Mouse (Mus musculus): ENCODE results near the gene Efemp1. TPM values are rescaled to one million over a fixed set of nuclear protein-coding genes. Genes with fewer than 3 reads are reported as not detected.

Gene Efemp1
- polyA plus RNA-seq (2014; fragmentation: Illumina TruSeq; extraction: RNeasy Lipid Tissue Mini Kit (QIAGEN cat#74804); ENCODE audit: low read depth, low replicate concordance), result 17.6 TPM

DNA sequence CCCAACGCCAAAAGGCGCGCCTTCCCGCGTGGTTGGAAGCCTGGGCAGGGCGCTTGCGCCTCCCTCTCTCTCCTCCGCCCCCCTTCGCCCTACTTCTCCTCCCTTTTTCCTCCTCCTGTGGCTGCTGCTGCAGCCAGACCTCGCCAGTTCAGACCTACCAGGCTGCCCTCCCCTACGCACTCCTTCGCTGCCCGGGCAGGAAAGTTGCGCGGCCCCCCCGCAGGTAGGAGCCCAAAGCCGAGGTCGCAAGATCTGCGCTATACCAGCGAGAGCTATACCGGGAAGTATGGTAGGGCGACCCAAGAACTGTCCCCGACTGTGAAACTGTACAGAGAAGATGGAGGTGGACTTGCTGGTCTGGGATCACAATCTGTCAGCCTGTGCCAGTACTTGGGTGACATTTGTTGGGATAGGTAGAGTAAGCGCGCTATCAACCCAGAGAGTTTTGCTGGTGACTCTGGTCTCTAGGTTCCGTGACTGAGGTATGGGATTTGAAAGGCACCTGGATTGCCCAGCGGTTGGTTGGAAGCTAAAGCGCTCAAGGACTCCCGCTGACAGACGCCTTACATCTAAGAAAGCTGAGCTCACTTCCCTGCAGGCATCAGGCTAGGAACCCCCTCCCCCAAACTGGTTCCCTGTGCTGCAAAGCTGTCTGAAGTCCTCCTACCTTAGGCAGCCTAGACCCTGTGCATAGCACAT lies at the start of gene Efemp1:
Gene Efemp1, plus strand, starts transcription at position 103 of the 699 bp plus-strand sequence.

All from testis, adult 10 weeks (tissue).